Mouse (Mus musculus) stomach, postnatal 0 days (tissue): Measurements from ENCODE around the gene Coro2b.

ENCODE experiments used
- CTCF ChIP-seq: IDR thresholded peaks from 2 replicates; pipeline ENCODE4 v1.5.1; 2016; ENCODE audit warnings: antibody characterized with exemption, low read depth, mild to moderate bottlenecking, moderate library complexity
- EP300 ChIP-seq: optimal IDR thresholded peaks from 2 replicates; pipeline ENCODE3; 2016; ENCODE audit warnings: antibody characterized with exemption

DNA sequence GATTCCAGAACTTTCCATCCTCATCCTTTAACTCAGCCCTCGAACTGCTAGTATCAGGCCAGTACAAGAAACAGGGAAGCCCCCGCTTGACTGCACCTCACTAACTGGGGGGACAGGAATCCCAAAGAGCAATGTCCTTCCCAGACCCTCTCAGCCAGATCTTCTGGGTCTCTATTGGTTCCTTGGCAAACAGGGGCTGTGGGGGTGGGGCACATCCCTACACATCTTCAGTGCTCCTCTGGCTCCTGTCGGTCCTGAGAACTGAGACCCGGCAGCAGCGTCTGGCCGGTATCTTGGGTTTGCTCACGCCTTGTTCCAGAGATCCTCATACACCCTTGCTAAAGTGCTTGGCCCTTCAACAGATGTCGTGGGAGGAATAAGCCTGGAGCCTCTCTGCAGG lies 10.0 kb downstream of the Coro2b start:
- TF ChIP-seq EP300 (no peak), CTCF (no peak)
